Mouse (Mus musculus): Measurements from ENCODE around the gene Spag5.

Gene Spag5

GRCm38 (mm10) chr11:78324000-78324785 is 22.9 kb downstream of the Spag5 start:
- no peak for DNase-seq

- no peak for DNase-seq
These were observed 23.6 kb downstream of the Spag5 start for GRCm38 (mm10) chr11:78324965-78325364.

- no peak for DNase-seq
These were observed 25.9 kb downstream of the Spag5 start for GRCm38 (mm10) chr11:78327215-78327614.

GRCm38 (mm10) chr11:78327634-78328511 is 26.5 kb downstream of the Spag5 start, which contains the start of gene Pigs:
Gene Pigs (plus strand): TSS chr11:78328415.
- peak; percentile 97 to 99 for DNase-seq

- DNase-seq, result no peak
These were observed 27.3 kb downstream of the Spag5 start for GRCm38 (mm10) chr11:78328512-78329056.

- DNase-seq, result no peak
These were observed 31.3 kb downstream of the Spag5 start for GRCm38 (mm10) chr11:78332676-78333075.

GRCm38 (mm10) chr11:78333992-78334391 is 32.7 kb downstream of the Spag5 start:
- DNase-seq, result no peak

- DNase-seq, result no peak
These were observed 35.7 kb downstream of the Spag5 start for GRCm38 (mm10) chr11:78337040-78337439.

- DNase-seq, result no peak
These were observed 40.4 kb downstream of the Spag5 start for GRCm38 (mm10) chr11:78341702-78342101.

GRCm38 (mm10) chr11:78343381-78344327 is 42.3 kb downstream of the Spag5 start, which contains the start of gene Unc119:
Gene Unc119 (plus strand): TSS chr11:78343482.
- DNase-seq, result peak; percentile 74 to 77

- DNase-seq, result no peak
These were observed 43.1 kb downstream of the Spag5 start for GRCm38 (mm10) chr11:78344328-78344889.

GRCm38 (mm10) chr11:78344890-78345715 is 43.8 kb downstream of the Spag5 start:
- DNase-seq, result peak in 1 of 2 experiments; percentile 23

GRCm38 (mm10) chr11:78345801-78346200 is 44.5 kb downstream of the Spag5 start:
- no peak for DNase-seq

GRCm38 (mm10) chr11:78346326-78347069 is 45.2 kb downstream of the Spag5 start:
- DNase-seq, result no peak

- peak; percentile 51 to 84 for DNase-seq
These were observed 45.9 kb downstream of the Spag5 start for GRCm38 (mm10) chr11:78347070-78347754.

- DNase-seq, result no peak
These were observed 46.6 kb downstream of the Spag5 start for GRCm38 (mm10) chr11:78347908-78348307.

GRCm38 (mm10) chr11:78348474-78348873 is 47.1 kb downstream of the Spag5 start:
- DNase-seq, result no peak

GRCm38 (mm10) chr11:78349441-78350358 is 48.4 kb downstream of the Spag5 start:
- no peak for DNase-seq

Data from kidney, adult 8-10 months (tissue).